Mouse (Mus musculus) CH12.LX (cell line): ENCODE data around the gene Hic1. TPM values are rescaled to one million over a fixed set of nuclear protein-coding genes. Genes with fewer than 3 reads are reported as not detected.

Experiments used
- DNase-seq: peaks from one replicate; pipeline ENCODE4 v3.0.0-alpha.2; 2013; ENCODE audit errors: extremely low read depth
- H3K27ac ChIP-seq: 2 replicates; pipeline ENCODE4 v1.5.1; 2012; ENCODE audit warnings: low read depth, mild to moderate bottlenecking, control low read depth, moderate library complexity; ENCODE audit not compliant: insufficient read depth
- H3K27me3 ChIP-seq: replicated peaks from 2 replicates; pipeline ENCODE3; 2012; ENCODE audit warnings: inconsistent platforms
- H3K36me3 ChIP-seq, 2 experiments: replicated peaks in 1 of 2; 2 replicates each; pipeline versions ENCODE3 to v1.6.1; 2012; ENCODE audit warnings: inconsistent platforms in 1 of 2, low read length in 1 of 2, mild to moderate bottlenecking in 1 of 2, mixed read lengths in 1 of 2, moderate library complexity in 1 of 2; ENCODE audit not compliant: control insufficient read depth in 1 of 2, insufficient read depth in 1 of 2
- H3K4me1 ChIP-seq, 2 experiments: 2 replicates each; pipeline ENCODE4 v1.6.1; 2012; ENCODE audit warnings: inconsistent platforms in 1 of 2, moderate library complexity in 1 of 2; ENCODE audit not compliant: insufficient read depth in 2 of 2, control insufficient read depth in 1 of 2
- H3K4me2 ChIP-seq: 2 replicates; pipeline ENCODE4 v1.6.1; 2012; ENCODE audit warnings: low read depth, mild to moderate bottlenecking, control low read depth; ENCODE audit not compliant: poor library complexity, insufficient read depth, severe bottlenecking
- H3K4me3 ChIP-seq, 3 experiments: fragments of 150-350 bp in 1 of 3; sonication (generic) in 1 of 3; replicated peaks in 1 of 3; 2 replicates each; pipeline versions ENCODE3 to v1.5.1; 2011 to 2012; ENCODE audit warnings: low read depth in 2 of 3, low read length in 2 of 3, mild to moderate bottlenecking in 2 of 3, moderate library complexity in 2 of 3, control low read depth in 1 of 3, improper control_type of control experiment in 1 of 3, inconsistent platforms in 1 of 3, mixed read lengths in 1 of 3; ENCODE audit not compliant: poor library complexity in 1 of 3
- H3K79me2 ChIP-seq: replicated peaks from 2 replicates; pipeline ENCODE4 v1.6.1; 2012; ENCODE audit warnings: mild to moderate bottlenecking, moderate library complexity; ENCODE audit not compliant: control insufficient read depth, poor library complexity, insufficient read depth, severe bottlenecking; ENCODE audit errors: extremely low read depth
- H3K9ac ChIP-seq: 2 replicates; pipeline ENCODE4 v1.6.1; 2012; ENCODE audit warnings: low read depth, mild to moderate bottlenecking, control low read depth, moderate library complexity; ENCODE audit not compliant: insufficient read depth
- H3K9me3 ChIP-seq: replicated peaks from 2 replicates; pipeline ENCODE3; 2012; ENCODE audit warnings: low read length, inconsistent platforms, mixed read lengths
- BHLHE40 ChIP-seq: IDR thresholded peaks from 2 replicates; pipeline ENCODE4 v1.6.1; 2011; ENCODE audit warnings: mild to moderate bottlenecking, low read depth, low read length, improper control_type of control experiment
- CHD1 ChIP-seq: IDR thresholded peaks from 2 replicates; pipeline ENCODE4 v1.6.1; 2012; ENCODE audit warnings: low read depth, low read length, improper control_type of control experiment, inconsistent platforms
- CHD2 ChIP-seq: IDR thresholded peaks from 2 replicates; pipeline ENCODE4 v1.6.1; 2011; ENCODE audit warnings: low read length, improper control_type of control experiment
- E2F4 ChIP-seq: IDR thresholded peaks from 2 replicates; pipeline ENCODE4 v1.6.1; 2011; ENCODE audit warnings: low read depth, low read length, improper control_type of control experiment; ENCODE audit not compliant: insufficient replicate concordance
- ELF1 ChIP-seq: IDR thresholded peaks from 2 replicates; pipeline ENCODE4 v1.6.1; 2014; ENCODE audit warnings: low read depth, mild to moderate bottlenecking, inconsistent platforms, low read length, improper control_type of control experiment
- GABPA ChIP-seq: IDR thresholded peaks from 2 replicates; pipeline ENCODE4 v1.6.1; 2012; ENCODE audit warnings: low read depth, low read length, improper control_type of control experiment, inconsistent platforms; ENCODE audit not compliant: insufficient replicate concordance
- HCFC1 ChIP-seq: IDR thresholded peaks from 2 replicates; pipeline ENCODE4 v1.6.1; 2012; ENCODE audit warnings: low read depth, mild to moderate bottlenecking, inconsistent platforms, low read length, improper control_type of control experiment
- IRF4 ChIP-seq: IDR thresholded peaks from 2 replicates; pipeline ENCODE4 v1.6.1; 2014; ENCODE audit warnings: low read depth, mild to moderate bottlenecking, inconsistent platforms, low read length, improper control_type of control experiment
- JUND ChIP-seq: conservative IDR thresholded peaks from 2 replicates; pipeline ENCODE4 v1.6.1; 2011; ENCODE audit warnings: low read depth, low read length, improper control_type of control experiment
- MAFK ChIP-seq: IDR thresholded peaks from 2 replicates; pipeline ENCODE4 v1.6.1; 2011; ENCODE audit warnings: low read length, improper control_type of control experiment; ENCODE audit not compliant: insufficient replicate concordance
- MAX ChIP-seq: IDR thresholded peaks from 2 replicates; pipeline ENCODE4 v1.6.1; 2011; ENCODE audit warnings: low read length, improper control_type of control experiment
- MEF2A ChIP-seq: IDR thresholded peaks from 2 replicates; pipeline ENCODE4 v1.6.1; 2014; ENCODE audit warnings: low read depth, mild to moderate bottlenecking, inconsistent platforms, low read length, improper control_type of control experiment, borderline replicate concordance
- MXI1 ChIP-seq: IDR thresholded peaks from 2 replicates; pipeline ENCODE4 v1.6.1; 2011; ENCODE audit warnings: mild to moderate bottlenecking, low read depth, low read length, improper control_type of control experiment
- MYC ChIP-seq: IDR thresholded peaks from 2 replicates; pipeline ENCODE4 v1.6.1; 2011; ENCODE audit warnings: low read depth, mild to moderate bottlenecking, improper control_type of control experiment, low read length
- NELFE ChIP-seq: IDR thresholded peaks from 2 replicates; pipeline ENCODE4 v1.6.1; 2011; ENCODE audit warnings: low read depth, low read length, improper control_type of control experiment
- NRF1 ChIP-seq: IDR thresholded peaks from 2 replicates; pipeline ENCODE4 v1.6.1; 2014; ENCODE audit warnings: low read depth, mild to moderate bottlenecking, inconsistent platforms, low read length, improper control_type of control experiment, moderate library complexity
- PAX5 ChIP-seq: IDR thresholded peaks from 2 replicates; pipeline ENCODE4 v1.6.1; 2012; ENCODE audit warnings: low read length, inconsistent platforms, mixed read lengths
- POLR2A ChIP-seq: IDR thresholded peaks from 2 replicates; pipeline ENCODE4 v1.6.1; 2011; ENCODE audit warnings: low read depth, mild to moderate bottlenecking, improper control_type of control experiment, low read length
- RAD21 ChIP-seq: IDR thresholded peaks from 2 replicates; pipeline ENCODE4 v1.6.1; 2011; ENCODE audit warnings: low read depth, mild to moderate bottlenecking, low read length, improper control_type of control experiment, moderate library complexity
- RCOR1 ChIP-seq: conservative IDR thresholded peaks from 2 replicates; pipeline ENCODE4 v1.6.1; 2012; ENCODE audit warnings: low read depth, mild to moderate bottlenecking, inconsistent platforms, low read length, improper control_type of control experiment
- SIN3A ChIP-seq: IDR thresholded peaks from 2 replicates; pipeline ENCODE4 v1.6.1; 2012; ENCODE audit warnings: low read length, improper control_type of control experiment, inconsistent platforms
- TBP ChIP-seq: conservative IDR thresholded peaks from 2 replicates; pipeline ENCODE4 v1.6.1; 2011; ENCODE audit warnings: low read depth, low read length, improper control_type of control experiment
- TCF12 ChIP-seq: IDR thresholded peaks from 2 replicates; pipeline ENCODE4 v1.6.1; 2014; ENCODE audit warnings: low read depth, mild to moderate bottlenecking, inconsistent platforms, low read length, improper control_type of control experiment
- UBTF ChIP-seq: IDR thresholded peaks from 2 replicates; pipeline ENCODE4 v1.6.1; 2012; ENCODE audit warnings: low read depth, mild to moderate bottlenecking, inconsistent platforms, low read length, improper control_type of control experiment, moderate library complexity
- USF2 ChIP-seq: conservative IDR thresholded peaks from 2 replicates; pipeline ENCODE4 v1.6.1; 2011; ENCODE audit warnings: low read depth, low read length, improper control_type of control experiment
- ZKSCAN1 ChIP-seq: IDR thresholded peaks from 2 replicates; pipeline ENCODE4 v1.6.1; 2012; ENCODE audit warnings: low read depth, inconsistent platforms, low read length, improper control_type of control experiment, borderline replicate concordance
- ZNF384 ChIP-seq: IDR thresholded peaks from 2 replicates; pipeline ENCODE4 v1.6.1; 2012; ENCODE audit warnings: low read depth, low read length, improper control_type of control experiment, inconsistent platforms
- dilution Hi-C: fragments of 300-500 bp; cut with MboI; formaldehyde crosslinking; loops from 2 replicates; pipeline ENCODE4 v1.14.3; 2020; ENCODE audit warnings: low sequenced_read_pairs; ENCODE audit not compliant: extremely low pct_unique_long_range_greater_than_20kb, extremely low pct_ligation_motif_present
- in situ Hi-C: fragments of 300-500 bp; cut with MboI; formaldehyde crosslinking; loops from 3 replicates; pipeline ENCODE4 v1.14.3; 2019; ENCODE audit warnings: low sequenced_read_pairs, low pct_ligation_motif_present, low pct_unique_long_range_greater_than_20kb, mixed read lengths
- polyA plus RNA-seq: library from polyadenylated mRNA; unstranded; fragments of >175 nt; gene quantifications from 2 replicates; pipeline ENCODE4 v1.2.1, GENCODE M21; 2012; ENCODE audit warnings: low read depth; ENCODE audit not compliant: insufficient read length
- total RNA-seq, 2 experiments: library from RNA; depleted of rRNA; stranded (reverse); fragments of 300-350 nt in 1 of 2; fragments of >200 nt in 1 of 2; gene quantifications; 2 replicates each; pipeline ENCODE4 v1.2.3; 2012 to 2014

Hic1 gene
- total and polyA plus RNA-seq, 3 experiments, result 2.9 to 6.4 (median 5.7) TPM

GRCm38 (mm10) chr11:75167643-75168589, 1.4 kb downstream of the Hic1 start:
- dilution Hi-C loops, result no loop called here
- H3K4me1 ChIP-seq, result peaks cover 16 to 59% of the 10 kb centered on the region in 2 experiments

GRCm38 (mm10) chr11:75166861-75167642, 2.3 kb downstream of the Hic1 start:
- Histone ChIP-seq H3K27ac (no peak overlapping the region), H3K4me2 (no peak overlapping the region), H3K27me3 (peaks cover 15% of the 10 kb centered on the region), H3K36me3 (peaks cover 42 to 53% of the 10 kb centered on the region in 2 experiments), H3K9me3 (peaks cover 29% of the 10 kb centered on the region), H3K79me2 (no peaks in the 10 kb centered on the region; the same call in 1 of the 2 replicates), H3K4me3 (no peak overlapping the region)
- in situ Hi-C loops, result loop anchor here (25.0 kb wide), 1 partner anchor 530 kb away; the partner anchor contains the start of gene Cluh
- no peak for DNase-seq
- dilution Hi-C loops, result no loop called here
- no peak for TF ChIP-seq E2F4
- no peak for TF ChIP-seq MAFK
- TF ChIP-seq ZNF384, result no peak
- TF ChIP-seq IRF4, result no peak
- TF ChIP-seq TBP, result no peak
- no peak for TF ChIP-seq BHLHE40
- no peak for TF ChIP-seq ELF1
- TF ChIP-seq MYC, result no peak
- TF ChIP-seq HCFC1, result no peak
- no peak for TF ChIP-seq USF2
- TF ChIP-seq NRF1, result no peak
- TF ChIP-seq MAX, result no peak
- TF ChIP-seq PAX5, result no peak
- TF ChIP-seq CHD2, result no peak
- no peak for TF ChIP-seq JUND
- no peak for TF ChIP-seq RCOR1
- TF ChIP-seq, all 38 proteins: peak for 0
- Histone ChIP-seq H3K9ac (no peak overlapping the region), H3K4me1 (peaks cover 11 to 56% of the 10 kb centered on the region in 2 experiments)

More at GRCm38 (mm10) chr11:75167643-75168589, 1.4 kb downstream of the Hic1 start:
- peaks cover 29% of the 10 kb centered on the region for H3K9me3 ChIP-seq
- no peak for DNase-seq
- peak overlapping the region; percentile 85 for H3K9ac ChIP-seq
- H3K36me3 ChIP-seq, result peaks cover 38 to 44% of the 10 kb centered on the region in 2 experiments
- in situ Hi-C loops, result loop anchor here (25.0 kb wide), 1 partner anchor 531 kb away; the partner anchor contains the start of gene Cluh
- no peaks in the 10 kb centered on the region; the same call in 1 of the 2 replicates for H3K79me2 ChIP-seq
- H3K27me3 ChIP-seq, result peaks cover 23% of the 10 kb centered on the region
- peak overlapping the region; percentile 61 to 74 (median 71) for H3K4me3 ChIP-seq
- peak overlapping the region; percentile 74 for H3K4me2 ChIP-seq
- no peak for TF ChIP-seq MAFK
- TF ChIP-seq ELF1, result peak; percentile 41; the same call in 1 of the 2 replicates
- TF ChIP-seq MXI1, result peak; percentile 52; the same call in 1 of the 2 replicates
- 0 out of 2 replicates have a peak, but pooled peaks have one; percentile 36 for TF ChIP-seq CHD1
- peak; percentile 38; the same call in 1 of the 2 replicates for TF ChIP-seq UBTF
- no peak for TF ChIP-seq PAX5
- TF ChIP-seq GABPA, result no peak
- TF ChIP-seq POLR2A, result peak; percentile 37; the same call in 1 of the 2 replicates
- TF ChIP-seq NELFE, result 0 out of 2 replicates have a peak, but pooled peaks have one; percentile 8
- TF ChIP-seq RAD21, result no peak
- no peak; the same call in 1 of the 2 replicates for TF ChIP-seq SIN3A
- TF ChIP-seq TCF12, result peak; percentile 16; the same call in 1 of the 2 replicates
- no peak for TF ChIP-seq ZKSCAN1
- no peak for TF ChIP-seq MEF2A
- H3K27ac ChIP-seq, result peak overlapping the region; percentile 25; the same call in 1 of the 2 replicates
